Mouse (Mus musculus) thymus, adult 2 months (tissue): ENCODE data around the gene Vmn1r158.
"Not testable (repeated sequence)": the region's sequence is repeated elsewhere in the genome, so short reads cannot be mapped to it uniquely, and the experiment has no call there.

Source experiments
- CTCF ChIP-seq: fragments of 200-500 bp; IDR thresholded peaks from 2 replicates; pipeline ENCODE4 v1.5.1; 2012; ENCODE audit warnings: mild to moderate bottlenecking, control low read depth, low read length, moderate library complexity, borderline replicate concordance; ENCODE audit not compliant: control insufficient read depth, poor library complexity, insufficient read depth; ENCODE audit errors: extremely low read depth
- POLR2A ChIP-seq: fragments of 200-500 bp; IDR thresholded peaks from 2 replicates; pipeline ENCODE4 v1.6.1; 2012; ENCODE audit warnings: mild to moderate bottlenecking, low read length, control low read depth, moderate library complexity; ENCODE audit not compliant: control insufficient read depth, poor library complexity, insufficient read depth; ENCODE audit errors: extremely low read depth

GRCm38 (mm10) chr7:22790682-22791081 is at the start of gene Vmn1r158:
- TF ChIP-seq CTCF, POLR2A: not testable (repeated sequence)
